Mouse (Mus musculus): Measurements from ENCODE around the gene Adam19.

GRCm38 (mm10) chr11:46076442-46077158 is 20.8 kb downstream of the Adam19 start:
- no peak for TF ChIP-seq CTCF (IDR thresholded peaks at IDR 0.05; ENCODE audit: borderline replicate concordance, extremely low read depth, insufficient read depth, insufficient read length)
- no peak for TF ChIP-seq POLR2A (IDR thresholded peaks at IDR 0.05; ENCODE audit: borderline replicate concordance, extremely low read depth, insufficient read depth, insufficient read length, poor library complexity, severe bottlenecking)

Measured in brain, embryonic 14.5 days (tissue).